ENCODE assay signal across 8 mouse cellular contexts in the genomic region with DNA sequence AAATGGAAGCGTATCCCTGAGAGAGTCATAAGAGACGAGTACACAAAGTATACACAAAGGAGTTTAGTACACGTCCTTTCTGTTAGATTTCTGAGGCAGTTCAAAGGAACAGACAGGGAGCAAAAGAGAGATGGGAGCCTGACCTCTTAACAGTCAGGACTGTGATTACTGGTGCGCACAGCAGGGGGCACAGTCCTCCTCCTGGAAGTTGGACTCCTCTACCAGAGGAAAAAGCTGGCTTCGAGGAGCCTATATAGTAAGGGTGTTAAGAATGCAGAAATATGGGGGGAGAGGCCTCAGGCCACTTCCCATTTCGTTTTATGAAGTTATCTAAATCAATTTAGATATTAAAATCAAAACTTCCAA. TPM values are rescaled to one million over a fixed set of nuclear protein-coding genes. Genes with fewer than 3 reads are reported as not detected.
A peak's percentile ranks its signal among the peaks of the same experiment; 100 is the strongest.
DNase-seq lines count a peak whose midpoint lies in the region; ATAC-seq and TF ChIP-seq lines count a peak whose summit lies in the region.

No protein-coding gene starts in this region.

- intact Hi-C loops in left cerebral cortex, postnatal 25 days (cut with DNase I), result loop anchor here (2.0 kb wide), 1 partner anchor 56 kb away; no protein-coding TSS in a partner anchor

- DNase-seq in adrenal gland, adult (ENCODE audit: inconsistent age in 2 of 2, low spot score in 1 of 2), result peak; percentile 61 to 80
- no peak for DNase-seq in adrenal gland, postnatal 4 days (ENCODE audit: low spot score in 2 of 2)
- DNase-seq in c-Kit-positive CD71-positive TER-119-negative erythroid progenitor cells, embryonic 14.5 days (ENCODE audit: low read depth), result peak; percentile 55
- peak; percentile 62 for DNase-seq in induced T-regulatory cell, adult 2 months (ENCODE audit: low read depth)
- peak; percentile 41 to 46 for DNase-seq in left cerebral cortex, postnatal 25 days (ENCODE audit: low spot score in 2 of 2)

- H3K9ac ChIP-seq in forebrain, embryonic 13.5 days, result peak overlapping the region; percentile 99

- H3K36me3 ChIP-seq in forebrain, embryonic 13.5 days (ENCODE audit: poor library complexity, severe bottlenecking), result no peaks in the 10 kb centered on the region
- H3K36me3 ChIP-seq in small intestine, adult 2 months (ENCODE audit: control insufficient read depth, insufficient read depth, low read length), result no peaks in the 10 kb centered on the region

- peak; percentile 21 for ATAC-seq in forebrain, embryonic 13.5 days
- ATAC-seq in megakaryocyte progenitor cell, adult 5-6 weeks (replicated peaks; ENCODE audit: poor library complexity), result peak; percentile 77

- H3K4me2 ChIP-seq in forebrain, embryonic 13.5 days, result peak overlapping the region; percentile 98

- no peak overlapping the region for H3K27ac ChIP-seq in forebrain, embryonic 13.5 days
- H3K27ac ChIP-seq in small intestine, adult 2 months (ENCODE audit: insufficient read depth, low read depth, low read length), result no peak overlapping the region

- peak overlapping the region; percentile 98 for H3K4me3 ChIP-seq in forebrain, embryonic 13.5 days
- H3K4me3 ChIP-seq in small intestine, adult 2 months (ENCODE audit: low read depth, low read length), result peak overlapping the region; percentile 75

- peaks cover 25% of the 10 kb centered on the region for H3K4me1 ChIP-seq in forebrain, embryonic 13.5 days
- peaks cover 3% of the 10 kb centered on the region; the same call in 1 of the 2 replicates for H3K4me1 ChIP-seq in small intestine, adult 2 months (ENCODE audit: control insufficient read depth, insufficient read depth, insufficient read length, low read length)

- 42% methylated on average over 6 of the region's 6 CpGs for WGBS in forebrain, embryonic 13.5 days
- 5% methylated on average over 6 of the region's 6 CpGs for WGBS in small intestine, adult 2 months

- no peak for TF ChIP-seq POLR2A in small intestine, adult 2 months (IDR thresholded peaks at IDR 0.05; ENCODE audit: low read depth, low read length)

- no peaks in the 10 kb centered on the region for H3K27me3 ChIP-seq in forebrain, embryonic 13.5 days
- H3K27me3 ChIP-seq in small intestine, adult 2 months (ENCODE audit: control insufficient read depth, insufficient read depth, low read length), result no peaks in the 10 kb centered on the region; the same call in 1 of the 2 replicates

- peak; percentile 61; the same call in 1 of the 2 replicates for TF ChIP-seq CTCF in small intestine, adult 2 months (IDR thresholded peaks at IDR 0.05; ENCODE audit: extremely low read depth, insufficient read length, insufficient replicate concordance, low read depth, low read length)

- no peaks in the 10 kb centered on the region for H3K9me3 ChIP-seq in forebrain, embryonic 13.5 days (replicated peaks)

RNA-seq across cellular contexts. Expression of a gene that starts 0.8 kb away (rescaled TPM):
- 10 to 100 TPM; 82.4 to 92.1 TPM for total RNA-seq in adrenal gland, postnatal 4 days (2021)
- 53.0 and 57.0 TPM in 2 replicates for polyA plus RNA-seq in forebrain, embryonic 13.5 days (2015; fragmentation: Nextera tagmentation; extraction: Ambion mirVana)
- total RNA-seq in left cerebral cortex, postnatal 25 days (2021), result 10 to 100 TPM; 66.7 TPM
- 102 TPM in 2 replicates for total RNA-seq in megakaryocyte progenitor cell, adult 5-6 weeks (2015)
- total RNA-seq in megakaryocyte progenitor cell, adult 5-6 weeks (2017), result 115 and 127 TPM in 2 replicates
- polyA plus RNA-seq in small intestine, adult 2 months (2012; rRNA removed), result 20.4 and 36.5 TPM in 2 replicates

RNA-seq across cellular contexts. Expression of a gene that starts 1.2 kb away (rescaled TPM):
- 1 to 10 TPM; 9.6 to 9.9 TPM for total RNA-seq in adrenal gland, postnatal 4 days (2021)
- polyA plus RNA-seq in forebrain, embryonic 13.5 days (2015; fragmentation: Nextera tagmentation; extraction: Ambion mirVana), result 3.1 and 3.8 TPM in 2 replicates
- total RNA-seq in left cerebral cortex, postnatal 25 days (2021), result 10 to 100 TPM in 1 of 2 experiments, 1 to 10 TPM in 1; 9.0 to 11.6 TPM
- total RNA-seq in megakaryocyte progenitor cell, adult 5-6 weeks (2015), result 1.5 and 2.0 TPM in 2 replicates
- 1.2 and 2.3 TPM in 2 replicates for total RNA-seq in megakaryocyte progenitor cell, adult 5-6 weeks (2017)
- 1.9 and 3.7 TPM in 2 replicates for polyA plus RNA-seq in small intestine, adult 2 months (2012; rRNA removed)

RNA-seq across cellular contexts. Expression of a gene that starts 1.2 kb away (rescaled TPM):
- total RNA-seq in adrenal gland, postnatal 4 days (2021), result not detected
- not detected in 2 replicates for polyA plus RNA-seq in forebrain, embryonic 13.5 days (2015; fragmentation: Nextera tagmentation; extraction: Ambion mirVana)
- not detected for total RNA-seq in left cerebral cortex, postnatal 25 days (2021)
- total RNA-seq in megakaryocyte progenitor cell, adult 5-6 weeks (2015), result not detected in 2 replicates
- total RNA-seq in megakaryocyte progenitor cell, adult 5-6 weeks (2017), result 0.08 TPM in 1 of 2 replicates, not detected in the other
- polyA plus RNA-seq in small intestine, adult 2 months (2012; rRNA removed), result not detected in 2 replicates

RNA-seq across cellular contexts. Expression of a gene that starts 43.3 kb away (rescaled TPM):
- total RNA-seq in adrenal gland, postnatal 4 days (2021), result not detected
- not detected in 2 replicates for polyA plus RNA-seq in forebrain, embryonic 13.5 days (2015; fragmentation: Nextera tagmentation; extraction: Ambion mirVana)
- total RNA-seq in left cerebral cortex, postnatal 25 days (2021), result under 1 TPM in 1 of 2 experiments, not detected in 1; 0.11 TPM
- total RNA-seq in megakaryocyte progenitor cell, adult 5-6 weeks (2015), result 0.05 TPM in 1 of 2 replicates, not detected in the other
- 0.25 TPM in 1 of 2 replicates, not detected in the other for total RNA-seq in megakaryocyte progenitor cell, adult 5-6 weeks (2017)
- polyA plus RNA-seq in small intestine, adult 2 months (2012; rRNA removed), result not detected in 2 replicates

RNA-seq across cellular contexts. Expression of a gene that starts 47.1 kb away (rescaled TPM):
- 100 to 1,000 TPM; 858 to 942 TPM for total RNA-seq in adrenal gland, postnatal 4 days (2021)
- 80.8 and 98.1 TPM in 2 replicates for polyA plus RNA-seq in forebrain, embryonic 13.5 days (2015; fragmentation: Nextera tagmentation; extraction: Ambion mirVana)
- total RNA-seq in left cerebral cortex, postnatal 25 days (2021), result 100 to 1,000 TPM in 1 of 2 experiments, 10 to 100 TPM in 1; 99.7 to 104 TPM
- 96.3 and 108 TPM in 2 replicates for total RNA-seq in megakaryocyte progenitor cell, adult 5-6 weeks (2015)
- 388 and 445 TPM in 2 replicates for total RNA-seq in megakaryocyte progenitor cell, adult 5-6 weeks (2017)
- polyA plus RNA-seq in small intestine, adult 2 months (2012; rRNA removed), result 308 and 324 TPM in 2 replicates

Comparison
In these comparisons a context has a peak if more than half of its experiments do, and no peak if none do; other contexts are left out.
1. DNase-seq: peak in adrenal gland, adult (2 of 2), c-Kit-positive CD71-positive TER-119-negative erythroid progenitor cells, embryonic 14.5 days (single experiment), induced T-regulatory cell, adult 2 months (single experiment) and left cerebral cortex, postnatal 25 days (2 of 2); none in adrenal gland, postnatal 4 days (0 of 2).